Mouse (Mus musculus) C2C12 (cell line): ENCODE data around the gene Ifngr2.

ENCODE experiments used
- CEBPB ChIP-seq: IDR thresholded peaks from one replicate; pipeline ENCODE4 v1.6.1; 2011; ENCODE audit warnings: low read depth, mild to moderate bottlenecking, control low read depth, moderate library complexity
- CTCF ChIP-seq: IDR thresholded peaks from one replicate; pipeline ENCODE4 v1.5.1; 2011; ENCODE audit not compliant: control insufficient read depth, insufficient read depth, insufficient read length
- FOSL1 ChIP-seq: IDR thresholded peaks from one replicate; pipeline ENCODE4 v1.8.0; 2011; ENCODE audit warnings: mild to moderate bottlenecking, low read length; ENCODE audit not compliant: poor library complexity, insufficient read depth, severe bottlenecking
- MYOD1 ChIP-seq: IDR thresholded peaks from one replicate; pipeline ENCODE4 v1.6.1; 2011; ENCODE audit warnings: low read depth; ENCODE audit not compliant: control insufficient read depth, insufficient read length
- MYOG ChIP-seq: IDR thresholded peaks from one replicate; pipeline ENCODE4 v1.6.1; 2011; ENCODE audit not compliant: control insufficient read depth, insufficient read length; ENCODE audit errors: extremely low read depth
- USF1 ChIP-seq: IDR thresholded peaks from one replicate; pipeline ENCODE4 v1.6.1; 2011; ENCODE audit warnings: low read depth, mild to moderate bottlenecking, control low read depth, moderate library complexity

DNA sequence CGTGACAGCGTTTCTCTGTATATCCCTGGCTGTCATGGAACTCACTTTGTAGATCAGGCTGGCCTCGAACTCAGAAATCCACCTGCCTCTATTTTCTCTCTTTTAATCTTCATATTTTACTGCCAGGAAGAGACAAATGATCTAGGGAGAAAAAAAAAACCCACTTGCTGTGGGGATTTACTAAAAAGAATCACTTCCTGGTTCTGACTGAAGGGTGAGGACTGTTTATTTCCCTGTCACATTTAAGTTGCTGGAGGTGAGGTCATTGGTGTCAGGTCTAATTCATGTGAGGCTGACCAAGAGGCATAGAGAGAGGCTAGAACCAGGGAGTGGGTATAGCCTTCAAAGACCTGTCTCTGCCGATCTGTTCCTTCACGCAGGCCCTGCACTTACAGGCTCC, 2.7 kb downstream of the Ifngr2 start:
- no peak for TF ChIP-seq USF1
- TF ChIP-seq MYOG, result no peak
- TF ChIP-seq CTCF, result no peak
- TF ChIP-seq MYOD1, result no peak
- no peak for TF ChIP-seq CEBPB
- no peak for TF ChIP-seq FOSL1
